Mouse (Mus musculus) C2C12 (cell line): Measurements from ENCODE around the gene Rtn4.

Source experiments
- CEBPB ChIP-seq: IDR thresholded peaks from one replicate; pipeline ENCODE4 v1.6.1; 2011; ENCODE audit warnings: low read depth, mild to moderate bottlenecking, control low read depth, moderate library complexity
- CTCF ChIP-seq: IDR thresholded peaks from one replicate; pipeline ENCODE4 v1.5.1; 2011; ENCODE audit not compliant: control insufficient read depth, insufficient read depth, insufficient read length
- MAX ChIP-seq: IDR thresholded peaks from one replicate; pipeline ENCODE4 v1.6.1; 2011; ENCODE audit warnings: mild to moderate bottlenecking, control low read depth
- MYOG ChIP-seq: IDR thresholded peaks from one replicate; pipeline ENCODE4 v1.6.1; 2011; ENCODE audit not compliant: control insufficient read depth, insufficient read length; ENCODE audit errors: extremely low read depth

DNA sequence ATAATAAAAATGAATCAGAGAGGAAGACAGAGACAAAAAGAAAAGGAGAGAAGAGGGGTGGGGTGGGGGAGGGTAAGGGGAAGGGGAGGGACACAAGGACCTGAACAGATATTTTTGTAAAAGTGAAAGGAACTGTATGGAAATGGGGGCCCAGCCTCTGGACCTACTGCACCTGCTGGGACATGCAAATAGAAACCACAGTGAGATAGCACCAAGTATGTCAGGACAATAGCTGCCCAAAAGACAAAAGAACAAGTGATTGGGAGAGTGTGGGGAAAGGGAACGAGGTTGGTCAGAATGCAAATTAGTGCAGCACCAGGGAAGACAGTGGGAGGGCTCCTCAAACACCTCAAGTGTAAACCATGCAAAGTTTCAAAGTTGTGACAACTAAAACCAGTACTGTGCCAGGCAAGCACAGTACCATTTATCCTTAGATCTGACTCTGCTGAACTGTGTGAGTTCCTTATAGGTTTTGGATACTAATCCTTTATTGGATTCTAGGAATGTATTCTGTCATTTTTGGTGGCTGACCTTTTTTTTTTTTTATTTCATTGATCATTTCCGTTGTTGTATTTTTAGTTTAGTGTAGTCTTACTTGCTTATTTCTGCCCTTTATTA, 86.8 kb downstream of the Rtn4 start:
- no peak for TF ChIP-seq CTCF
- TF ChIP-seq MAX = no peak
- no peak for TF ChIP-seq MYOG
- no peak for TF ChIP-seq CEBPB
